Mouse (Mus musculus) erythroblast, embryonic 14.5 days (primary cell): ENCODE data around the gene Ptprn2.

Experiments used
- GATA1 ChIP-seq: IDR thresholded peaks from 2 replicates; pipeline ENCODE4 v1.6.1; 2012; ENCODE audit warnings: low read length, inconsistent platforms, mixed read lengths
- TAL1 ChIP-seq: IDR thresholded peaks from 3 replicates; pipeline ENCODE4 v1.6.1; 2012; ENCODE audit warnings: low read length, inconsistent platforms, mixed read lengths

DNA sequence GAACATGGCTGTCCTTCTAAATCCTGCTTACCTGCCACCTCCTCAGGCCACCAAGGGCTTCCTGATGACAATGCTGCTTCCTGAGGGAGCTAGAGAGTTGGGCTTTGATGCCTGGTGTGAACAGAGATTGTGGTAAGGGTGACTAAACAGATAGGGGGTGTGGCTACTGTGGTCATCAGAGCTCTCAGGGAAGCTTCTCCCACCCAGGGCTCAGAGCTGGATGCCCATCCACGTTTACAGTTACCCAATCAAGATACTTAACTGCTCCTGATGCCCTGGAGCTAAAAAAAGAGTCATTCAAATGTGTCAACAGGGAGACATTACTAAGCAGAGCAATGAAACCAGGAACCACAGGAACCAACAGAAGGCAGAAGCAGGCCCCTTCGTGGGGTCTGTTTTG is 532.4 kb downstream of the Ptprn2 start:
- TF ChIP-seq GATA1 (no peak), TAL1 (no peak)
